Mouse (Mus musculus): ENCODE data around the gene Snx21. TPM values are rescaled to one million over a fixed set of nuclear protein-coding genes. Genes with fewer than 3 reads are reported as not detected.

Gene Snx21
- polyA plus RNA-seq, 1 experiment from 2014 or later = 12.1 TPM

GRCm38 (mm10) chr2:164806614-164807013, 21.0 kb downstream of the Snx21 start:
- Histone ChIP-seq H3K36me3 (ENCODE audit: control insufficient read depth, insufficient read depth) (peaks cover 6% of the 10 kb centered on the region; the same call in 1 of the 2 replicates), H3K27me3 (ENCODE audit: control insufficient read depth, insufficient read depth, low read depth, low read length) (no peaks in the 10 kb centered on the region), H3K4me3 (ENCODE audit: low read depth, low read length) (no peak overlapping the region), H3K4me2 (ENCODE audit: low read depth, low read length) (no peak overlapping the region), H3K9me3 (replicated peaks; ENCODE audit: control insufficient read depth, low read length) (no peaks in the 10 kb centered on the region), H3K4me1 (ENCODE audit: control insufficient read depth, low read depth, low read length) (peaks cover 28% of the 10 kb centered on the region), H3K9ac (ENCODE audit: low read depth, low read length) (no peak overlapping the region), H3K27ac (ENCODE audit: low read length) (no peak overlapping the region)
- 72% methylated on average over 7 of the region's 7 CpGs for WGBS (ENCODE audit: insufficient replicate concordance)
- no peak for ATAC-seq (ENCODE audit: low read depth)

GRCm38 (mm10) chr2:164813557-164813956, 27.9 kb downstream of the Snx21 start:
- ATAC-seq (ENCODE audit: low read depth) = no peak
- peaks cover 15% of the 10 kb centered on the region for H3K4me1 ChIP-seq (ENCODE audit: control insufficient read depth, low read depth, low read length)
- no peak overlapping the region for H3K9ac ChIP-seq (ENCODE audit: low read depth, low read length)
- no peaks in the 10 kb centered on the region for H3K27me3 ChIP-seq (ENCODE audit: control insufficient read depth, insufficient read depth, low read depth, low read length)
- H3K9me3 ChIP-seq (replicated peaks; ENCODE audit: control insufficient read depth, low read length) = no peaks in the 10 kb centered on the region
- no peak overlapping the region for H3K4me2 ChIP-seq (ENCODE audit: low read depth, low read length)
- H3K36me3 ChIP-seq (ENCODE audit: control insufficient read depth, insufficient read depth) = peaks cover 4% of the 10 kb centered on the region; the same call in 1 of the 2 replicates
- H3K4me3 ChIP-seq (ENCODE audit: low read depth, low read length) = no peak overlapping the region
- 62% methylated on average over 2 of the region's 2 CpGs for WGBS (ENCODE audit: insufficient replicate concordance)
- H3K27ac ChIP-seq (ENCODE audit: low read length) = no peak overlapping the region

GRCm38 (mm10) chr2:164815348-164815747, 29.7 kb downstream of the Snx21 start:
- WGBS (ENCODE audit: insufficient replicate concordance) = 44% methylated on average over 5 of the region's 5 CpGs
- no peak overlapping the region for H3K27ac ChIP-seq (ENCODE audit: low read length)
- no peak overlapping the region for H3K9ac ChIP-seq (ENCODE audit: low read depth, low read length)
- no peak overlapping the region for H3K4me3 ChIP-seq (ENCODE audit: low read depth, low read length)
- H3K4me1 ChIP-seq (ENCODE audit: control insufficient read depth, low read depth, low read length) = peaks cover 15% of the 10 kb centered on the region
- no peak overlapping the region for H3K4me2 ChIP-seq (ENCODE audit: low read depth, low read length)
- H3K27me3 ChIP-seq (ENCODE audit: control insufficient read depth, insufficient read depth, low read depth, low read length) = no peaks in the 10 kb centered on the region
- H3K9me3 ChIP-seq (replicated peaks; ENCODE audit: control insufficient read depth, low read length) = no peaks in the 10 kb centered on the region
- no peak for ATAC-seq (ENCODE audit: low read depth)
- H3K36me3 ChIP-seq (ENCODE audit: control insufficient read depth, insufficient read depth) = peaks cover 3% of the 10 kb centered on the region; the same call in 1 of the 2 replicates

GRCm38 (mm10) chr2:164815821-164816220, 30.2 kb downstream of the Snx21 start:
- H3K4me2 ChIP-seq (ENCODE audit: low read depth, low read length) = no peak overlapping the region
- peak; percentile 84 for ATAC-seq (ENCODE audit: low read depth)

GRCm38 (mm10) chr2:164817206-164817605, 31.6 kb downstream of the Snx21 start:
- no peak overlapping the region for H3K4me2 ChIP-seq (ENCODE audit: low read depth, low read length)
- H3K36me3 ChIP-seq (ENCODE audit: control insufficient read depth, insufficient read depth) = peaks cover 11% of the 10 kb centered on the region; the same call in 1 of the 2 replicates
- WGBS (ENCODE audit: insufficient replicate concordance) = 66% methylated on average over 6 of the region's 6 CpGs
- peaks cover 15% of the 10 kb centered on the region for H3K4me1 ChIP-seq (ENCODE audit: control insufficient read depth, low read depth, low read length)
- no peak overlapping the region for H3K4me3 ChIP-seq (ENCODE audit: low read depth, low read length)
- H3K27me3 ChIP-seq (ENCODE audit: control insufficient read depth, insufficient read depth, low read depth, low read length) = no peaks in the 10 kb centered on the region
- ATAC-seq (ENCODE audit: low read depth) = no peak
- no peak overlapping the region for H3K9ac ChIP-seq (ENCODE audit: low read depth, low read length)
- H3K27ac ChIP-seq (ENCODE audit: low read length) = no peak overlapping the region
- H3K9me3 ChIP-seq (replicated peaks; ENCODE audit: control insufficient read depth, low read length) = no peaks in the 10 kb centered on the region

More at GRCm38 (mm10) chr2:164815821-164816220, 30.2 kb downstream of the Snx21 start:
- Histone ChIP-seq H3K27ac (ENCODE audit: low read length) (no peak overlapping the region), H3K27me3 (ENCODE audit: control insufficient read depth, insufficient read depth, low read depth, low read length) (no peaks in the 10 kb centered on the region), H3K9me3 (replicated peaks; ENCODE audit: control insufficient read depth, low read length) (no peaks in the 10 kb centered on the region), H3K36me3 (ENCODE audit: control insufficient read depth, insufficient read depth) (peaks cover 5% of the 10 kb centered on the region; the same call in 1 of the 2 replicates), H3K4me3 (ENCODE audit: low read depth, low read length) (no peak overlapping the region), H3K9ac (ENCODE audit: low read depth, low read length) (no peak overlapping the region), H3K4me1 (ENCODE audit: control insufficient read depth, low read depth, low read length) (peaks cover 15% of the 10 kb centered on the region)
- 44% methylated on average over 8 of the region's 8 CpGs for WGBS (ENCODE audit: insufficient replicate concordance)

- H3K4me1 ChIP-seq (ENCODE audit: control insufficient read depth, low read depth, low read length) = peaks cover 18% of the 10 kb centered on the region
- no peak overlapping the region for H3K4me2 ChIP-seq (ENCODE audit: low read depth, low read length)
- H3K9ac ChIP-seq (ENCODE audit: low read depth, low read length) = no peak overlapping the region
- no peak overlapping the region for H3K27ac ChIP-seq (ENCODE audit: low read length)
- peaks cover 11% of the 10 kb centered on the region; the same call in 1 of the 2 replicates for H3K36me3 ChIP-seq (ENCODE audit: control insufficient read depth, insufficient read depth)
- 73% methylated on average over 5 of the region's 5 CpGs for WGBS (ENCODE audit: insufficient replicate concordance)
- no peak for ATAC-seq (ENCODE audit: low read depth)
- H3K9me3 ChIP-seq (replicated peaks; ENCODE audit: control insufficient read depth, low read length) = no peaks in the 10 kb centered on the region
- H3K27me3 ChIP-seq (ENCODE audit: control insufficient read depth, insufficient read depth, low read depth, low read length) = no peaks in the 10 kb centered on the region
- no peak overlapping the region for H3K4me3 ChIP-seq (ENCODE audit: low read depth, low read length)
Observed at GRCm38 (mm10) chr2:164817703-164818102, 32.1 kb downstream of the Snx21 start.

GRCm38 (mm10) chr2:164821060-164821459, 35.4 kb downstream of the Snx21 start:
- Histone ChIP-seq H3K9me3 (replicated peaks; ENCODE audit: control insufficient read depth, low read length) (no peaks in the 10 kb centered on the region), H3K27me3 (ENCODE audit: control insufficient read depth, insufficient read depth, low read depth, low read length) (no peaks in the 10 kb centered on the region), H3K4me3 (ENCODE audit: low read depth, low read length) (no peak overlapping the region), H3K4me2 (ENCODE audit: low read depth, low read length) (no peak overlapping the region), H3K27ac (ENCODE audit: low read length) (no peak overlapping the region), H3K4me1 (ENCODE audit: control insufficient read depth, low read depth, low read length) (peaks cover 17% of the 10 kb centered on the region), H3K36me3 (ENCODE audit: control insufficient read depth, insufficient read depth) (peaks cover 21% of the 10 kb centered on the region), H3K9ac (ENCODE audit: low read depth, low read length) (no peak overlapping the region)
- 79% methylated on average over 6 of the region's 6 CpGs for WGBS (ENCODE audit: insufficient replicate concordance)
- ATAC-seq (ENCODE audit: low read depth) = no peak

- peak within 1 kb of the TSS; percentile 83 for H3K9ac ChIP-seq (ENCODE audit: low read depth, low read length)
- peaks cover 22% of the 10 kb centered on the region for H3K36me3 ChIP-seq (ENCODE audit: control insufficient read depth, insufficient read depth)
- 2% methylated on average over 32 of the region's 32 CpGs for WGBS (ENCODE audit: insufficient replicate concordance)
Observed at GRCm38 (mm10) chr2:164822636-164823165, 37.1 kb downstream of the Snx21 start, which contains the start of gene Zswim1. Gene Zswim1 (plus strand): TSS chr2:164822686.

GRCm38 (mm10) chr2:164823181-164823585, 37.6 kb downstream of the Snx21 start:
- peaks cover 22% of the 10 kb centered on the region for H3K36me3 ChIP-seq (ENCODE audit: control insufficient read depth, insufficient read depth)
- no peaks in the 10 kb centered on the region for H3K9me3 ChIP-seq (replicated peaks; ENCODE audit: control insufficient read depth, low read length)
- H3K27me3 ChIP-seq (ENCODE audit: control insufficient read depth, insufficient read depth, low read depth, low read length) = no peaks in the 10 kb centered on the region
- peaks cover 18% of the 10 kb centered on the region for H3K4me1 ChIP-seq (ENCODE audit: control insufficient read depth, low read depth, low read length)
- ATAC-seq (ENCODE audit: low read depth) = peak; percentile 47
- H3K4me2 ChIP-seq (ENCODE audit: low read depth, low read length) = peak overlapping the region; percentile 95
- peak overlapping the region; percentile 85 for H3K4me3 ChIP-seq (ENCODE audit: low read depth, low read length)
- H3K9ac ChIP-seq (ENCODE audit: low read depth, low read length) = peak overlapping the region; percentile 83
- WGBS (ENCODE audit: insufficient replicate concordance) = under 1% methylated on average over 10 of the region's 10 CpGs
- H3K27ac ChIP-seq (ENCODE audit: low read length) = peak overlapping the region; percentile 74

More at GRCm38 (mm10) chr2:164822636-164823165, 37.1 kb downstream of the Snx21 start, which contains the start of gene Zswim1:
- Histone ChIP-seq H3K27me3 (ENCODE audit: control insufficient read depth, insufficient read depth, low read depth, low read length) (no peaks in the 10 kb centered on the region), H3K27ac (ENCODE audit: low read length) (peak within 1 kb of the TSS; percentile 74), H3K4me2 (ENCODE audit: low read depth, low read length) (peak within 1 kb of the TSS; percentile 95), H3K4me1 (ENCODE audit: control insufficient read depth, low read depth, low read length) (peaks cover 21% of the 10 kb centered on the region), H3K9me3 (replicated peaks; ENCODE audit: control insufficient read depth, low read length) (no peaks in the 10 kb centered on the region), H3K4me3 (ENCODE audit: low read depth, low read length) (peak within 1 kb of the TSS; percentile 85)
- peak; percentile 99 for ATAC-seq (ENCODE audit: low read depth)

Data from liver, embryonic 16.5 days (tissue).